Mouse (Mus musculus) liver, adult 2 months (tissue): ENCODE data around the gene Hadha. TPM values are rescaled to one million over a fixed set of nuclear protein-coding genes. Genes with fewer than 3 reads are reported as not detected.

Source experiments
- DNase-seq: peaks from one replicate; pipeline ENCODE4 v3.0.0-alpha.2; 2011; ENCODE audit warnings: low read depth, low spot score; ENCODE audit errors: extremely low read depth
- H3K27ac ChIP-seq: fragments of 200-500 bp; replicated peaks from 2 replicates; pipeline ENCODE4 v1.5.1; 2012; ENCODE audit warnings: low read depth, mild to moderate bottlenecking, control low read depth, inconsistent platforms, low read length; ENCODE audit not compliant: insufficient read depth
- H3K27me3 ChIP-seq: fragments of 200-500 bp; 2 replicates; pipeline ENCODE4 v1.6.1; 2012; ENCODE audit warnings: mild to moderate bottlenecking, moderate library complexity, low read length, inconsistent platforms; ENCODE audit not compliant: control insufficient read depth, insufficient read depth
- H3K36me3 ChIP-seq: fragments of 200-500 bp; 2 replicates; pipeline ENCODE4 v1.6.1; 2012; ENCODE audit warnings: low read length, inconsistent platforms; ENCODE audit not compliant: control insufficient read depth, insufficient read depth
- H3K4me1 ChIP-seq: fragments of 200-500 bp; 2 replicates; pipeline ENCODE4 v1.6.1; 2011; ENCODE audit warnings: low read length; ENCODE audit not compliant: control insufficient read depth, insufficient read depth
- H3K4me3 ChIP-seq: fragments of 200-500 bp; 2 replicates; pipeline ENCODE4 v1.5.1; 2011; ENCODE audit warnings: low read depth, mild to moderate bottlenecking, control low read depth, low read length, moderate library complexity; ENCODE audit not compliant: insufficient read depth
- H3K79me2 ChIP-seq: fragments of 200-500 bp; 2 replicates; pipeline ENCODE4 v1.6.1; 2012; ENCODE audit warnings: inconsistent platforms, mild to moderate bottlenecking, low read length, moderate library complexity; ENCODE audit not compliant: control insufficient read depth, insufficient read depth
- H3K9ac ChIP-seq: fragments of 200-500 bp; 2 replicates; pipeline ENCODE4 v1.6.1; 2012; ENCODE audit warnings: low read depth, mild to moderate bottlenecking, control low read depth, inconsistent platforms, low read length
- CTCF ChIP-seq: fragments of 200-500 bp; IDR thresholded peaks from 2 replicates; pipeline ENCODE4 v1.5.1; 2011; ENCODE audit warnings: low read depth, low read length, control low read depth
- POLR2A ChIP-seq: fragments of 200-500 bp; IDR thresholded peaks from 2 replicates; pipeline ENCODE4 v1.6.1; 2011; ENCODE audit warnings: low read length, control low read depth; ENCODE audit not compliant: insufficient read depth; ENCODE audit errors: extremely low read depth
- WGBS: fragments of 180-500 bp; shearing (Covaris S2); methylation state at CpG from one replicate; pipeline ENCODE4 v1.1.7; 2018; 5-methylcytosine and 5-hydroxymethylcytosine counted together
- polyA plus RNA-seq: library from polyadenylated mRNA; depleted of rRNA; stranded (reverse); fragments of >200 nt; gene quantifications from 2 replicates; pipeline ENCODE4 v1.2.3, GENCODE M21; 2012
- total RNA-seq: library from RNA; depleted of rRNA; stranded (reverse); fragments of >200 nt; gene quantifications from 2 replicates; pipeline ENCODE4 v1.2.3, GENCODE M21; 2014

Hadha gene
- total and polyA plus RNA-seq, 2 experiments: 124 to 239 TPM

DNA sequence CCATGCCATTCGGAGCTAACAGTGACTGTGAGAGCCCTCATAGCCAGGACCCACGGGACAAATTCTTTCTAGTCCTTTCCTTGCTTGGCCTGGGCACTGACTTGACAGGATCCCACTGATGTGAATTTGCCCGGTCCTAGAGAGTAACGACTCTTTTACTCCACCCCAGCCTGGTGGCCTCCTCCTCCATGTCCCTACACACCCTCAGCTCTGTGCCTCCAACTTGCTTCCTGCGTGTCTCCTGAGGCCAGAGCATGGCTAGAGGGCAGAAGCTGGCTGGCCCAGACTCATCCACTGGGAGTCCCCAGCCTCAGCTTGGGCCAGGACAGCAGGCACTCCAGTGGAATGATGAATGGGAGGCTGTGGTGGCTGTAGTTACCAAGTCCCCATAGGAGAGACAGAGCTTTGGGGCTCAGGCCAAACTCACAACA lies 47.3 kb downstream of the Hadha start:
- Histone ChIP-seq H3K27ac (no peak overlapping the region), H3K4me3 (no peak overlapping the region), H3K4me1 (peaks cover 2% of the 10 kb centered on the region; the same call in 1 of the 2 replicates), H3K79me2 (no peaks in the 10 kb centered on the region), H3K27me3 (peaks cover 13% of the 10 kb centered on the region), H3K36me3 (no peaks in the 10 kb centered on the region), H3K9ac (no peak overlapping the region)
- 48% methylated on average over 5 of the region's 5 CpGs for WGBS
- no peak for DNase-seq
- TF ChIP-seq POLR2A (no peak), CTCF (no peak)

GRCm38 (mm10) chr5:30107186-30107585 lies 47.8 kb downstream of the Hadha start:
- TF ChIP-seq POLR2A (no peak), CTCF (no peak)
- DNase-seq: no peak
- peaks cover 13% of the 10 kb centered on the region for H3K27me3 ChIP-seq
- H3K9ac ChIP-seq: no peak overlapping the region
- H3K27ac ChIP-seq: no peak overlapping the region
- H3K36me3 ChIP-seq: no peaks in the 10 kb centered on the region
- no peak overlapping the region for H3K4me3 ChIP-seq
- peaks cover 2% of the 10 kb centered on the region; the same call in 1 of the 2 replicates for H3K4me1 ChIP-seq
- WGBS: 53% methylated on average over 7 of the region's 7 CpGs
- no peaks in the 10 kb centered on the region for H3K79me2 ChIP-seq

DNA sequence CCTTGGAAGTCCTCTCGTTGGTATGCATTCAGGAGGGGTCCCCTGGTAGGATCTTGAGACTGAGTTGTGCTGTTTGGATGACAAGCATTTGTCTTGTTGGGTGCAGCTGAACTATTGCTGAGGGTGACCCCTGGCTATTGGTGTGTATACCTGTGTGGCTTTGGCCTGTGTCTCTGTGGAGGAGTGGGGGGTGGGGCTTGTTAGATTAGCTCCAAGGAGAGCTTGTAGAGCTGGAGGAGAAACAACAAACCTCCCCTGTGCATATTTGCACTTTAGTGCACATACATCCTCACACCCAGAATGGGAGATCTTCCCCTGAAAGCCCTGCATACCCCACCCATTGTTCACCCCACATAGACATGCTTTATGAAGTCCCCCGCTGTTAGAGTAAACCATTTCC lies 48.2 kb downstream of the Hadha start:
- no peak overlapping the region for H3K9ac ChIP-seq
- peaks cover 13% of the 10 kb centered on the region for H3K27me3 ChIP-seq
- H3K36me3 ChIP-seq: no peaks in the 10 kb centered on the region
- no peak overlapping the region for H3K4me3 ChIP-seq
- no peak for DNase-seq
- H3K4me1 ChIP-seq: peaks cover 2% of the 10 kb centered on the region; the same call in 1 of the 2 replicates
- H3K27ac ChIP-seq: no peak overlapping the region
- TF ChIP-seq CTCF (no peak), POLR2A (no peak)
- WGBS: 76% methylated on average over 2 of the region's 2 CpGs
- no peaks in the 10 kb centered on the region for H3K79me2 ChIP-seq

DNA sequence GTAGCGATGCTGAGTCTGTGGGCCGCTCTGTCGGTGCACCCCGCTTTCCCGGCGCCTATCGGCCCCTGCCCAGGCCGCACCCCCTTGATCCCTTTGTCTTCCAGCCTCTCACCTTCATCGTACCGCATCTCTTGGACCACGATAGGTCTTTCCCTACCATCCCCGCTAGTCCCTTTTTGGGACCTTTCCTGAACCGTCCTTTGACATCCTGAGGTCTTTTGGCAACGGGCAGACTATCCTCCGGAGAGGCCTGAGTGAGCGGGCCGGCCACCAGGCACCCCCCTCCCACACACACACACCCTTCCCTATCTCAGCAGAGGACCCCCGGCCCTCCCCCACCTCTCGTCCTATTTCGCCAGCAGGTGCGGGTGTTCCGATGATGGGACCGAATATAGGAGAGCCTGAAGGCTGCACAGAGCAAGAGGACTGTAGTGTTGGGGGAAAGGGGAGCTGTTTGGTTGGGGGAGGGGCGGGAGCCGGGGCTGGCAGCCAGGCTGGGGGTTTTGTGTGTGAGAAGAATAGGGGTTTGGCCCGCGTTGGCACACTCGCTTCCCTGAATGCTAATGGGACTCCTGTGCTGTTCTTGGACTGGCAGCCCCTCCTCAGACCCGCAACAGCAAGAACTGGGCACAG lies 49.2 kb downstream of the Hadha start, which contains the start of gene 3110082J24Rik:
Gene 3110082J24Rik (minus strand): TSS at position 419 of the 633 bp plus-strand sequence.
- Histone ChIP-seq H3K4me1 (peaks cover 2% of the 10 kb centered on the region; the same call in 1 of the 2 replicates), H3K79me2 (no peaks in the 10 kb centered on the region), H3K27me3 (peaks cover 13% of the 10 kb centered on the region), H3K27ac (no peak within 1 kb of the TSS), H3K36me3 (no peaks in the 10 kb centered on the region), H3K4me3 (no peak within 1 kb of the TSS), H3K9ac (no peak within 1 kb of the TSS)
- DNase-seq: no peak
- TF ChIP-seq CTCF (no peak), POLR2A (no peak)
- WGBS: 9% methylated on average over 29 of the region's 29 CpGs

DNA sequence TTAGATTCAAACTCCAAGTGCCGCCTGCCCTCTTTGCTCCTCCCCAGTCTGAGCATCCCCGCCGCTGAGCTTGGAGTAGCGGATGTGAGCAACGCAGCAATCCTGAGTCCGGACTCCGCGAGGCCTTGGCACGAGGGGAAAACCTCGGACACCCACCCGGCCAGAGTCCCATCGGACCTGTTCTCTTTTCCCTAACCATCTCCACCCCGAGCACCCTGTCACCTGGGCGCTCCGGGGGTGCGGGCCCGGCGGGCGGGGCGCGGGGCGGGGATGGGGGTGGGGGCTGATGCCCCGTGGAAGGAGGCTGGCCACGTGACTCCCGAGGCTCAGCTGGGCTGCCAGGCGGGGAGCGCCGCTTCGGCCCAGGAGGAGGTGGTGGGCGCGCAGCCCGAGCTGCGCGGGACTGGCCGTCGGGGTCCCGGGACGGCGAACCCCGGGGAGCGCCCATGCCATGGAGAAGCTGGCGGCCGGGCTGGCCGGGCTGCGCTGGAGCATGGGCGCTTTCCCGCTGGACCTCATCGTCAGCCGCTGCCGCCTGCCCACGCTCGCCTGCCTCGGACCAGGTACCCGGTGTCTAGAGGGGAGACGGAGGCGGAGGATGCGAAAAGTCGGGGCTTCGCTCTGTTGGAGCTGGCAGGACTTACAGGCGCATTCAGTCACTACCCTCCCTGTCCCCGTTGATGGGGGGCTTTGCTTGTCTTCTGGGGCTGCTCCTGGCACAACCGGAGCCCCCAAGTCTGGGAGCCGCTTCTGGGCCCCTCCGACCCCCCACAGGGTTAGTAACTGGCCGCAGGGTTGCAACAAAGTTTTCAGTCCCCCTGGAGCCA lies 49.9 kb downstream of the Hadha start, which contains the start of gene Garem2:
Gene Garem2 (plus strand): TSS at position 321 of the 827 bp plus-strand sequence.
- no peak within 1 kb of the TSS for H3K27ac ChIP-seq
- H3K79me2 ChIP-seq: no peaks in the 10 kb centered on the region
- H3K4me3 ChIP-seq: no peak within 1 kb of the TSS
- H3K27me3 ChIP-seq: peaks cover 13% of the 10 kb centered on the region
- DNase-seq: no peak
- 5% methylated on average over 64 of the region's 65 CpGs for WGBS
- no peaks in the 10 kb centered on the region for H3K36me3 ChIP-seq
- TF ChIP-seq POLR2A (no peak), CTCF (no peak)
- no peak within 1 kb of the TSS for H3K9ac ChIP-seq
- H3K4me1 ChIP-seq: peaks cover 2% of the 10 kb centered on the region; the same call in 1 of the 2 replicates
